Mouse (Mus musculus) C3H10T1/2 (cell line): Measurements from ENCODE around the gene Gm7980. TPM values are rescaled to one million over a fixed set of nuclear protein-coding genes. Genes with fewer than 3 reads are reported as not detected.

Experiments
- polyA plus RNA-seq, 2 experiments: library from polyadenylated mRNA; unstranded; fragments of >200 nt; fragmentation: generic; extraction: Trizol; gene quantifications; one replicate each; pipeline ENCODE4 v1.2.1; 2012; ENCODE audit warnings: missing spikeins in 2 of 2

Gene Gm7980
- polyA plus RNA-seq = not detected

DNA sequence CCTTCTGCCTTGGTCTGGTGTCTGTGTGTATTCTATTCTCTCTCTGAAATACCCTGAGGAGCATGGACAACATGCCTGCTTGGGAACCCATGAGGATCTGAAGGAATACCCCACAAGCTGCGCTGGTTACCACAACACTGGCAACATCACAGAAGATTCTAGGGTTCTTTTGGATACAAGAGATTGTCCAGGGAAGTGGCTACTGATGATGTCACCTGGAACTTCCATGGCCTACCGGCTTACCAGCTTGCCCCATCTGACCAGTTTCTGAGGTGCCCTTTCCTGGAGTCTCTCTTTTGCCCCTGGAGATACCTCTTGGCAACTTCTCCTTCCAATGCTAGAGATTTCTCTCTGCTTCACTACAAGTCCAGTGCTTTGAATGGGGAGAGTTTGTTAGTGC is at the start of gene Gm7980:
Gene Gm7980, minus strand, starts transcription at position 101 of the 400 bp plus-strand sequence.

DNA sequence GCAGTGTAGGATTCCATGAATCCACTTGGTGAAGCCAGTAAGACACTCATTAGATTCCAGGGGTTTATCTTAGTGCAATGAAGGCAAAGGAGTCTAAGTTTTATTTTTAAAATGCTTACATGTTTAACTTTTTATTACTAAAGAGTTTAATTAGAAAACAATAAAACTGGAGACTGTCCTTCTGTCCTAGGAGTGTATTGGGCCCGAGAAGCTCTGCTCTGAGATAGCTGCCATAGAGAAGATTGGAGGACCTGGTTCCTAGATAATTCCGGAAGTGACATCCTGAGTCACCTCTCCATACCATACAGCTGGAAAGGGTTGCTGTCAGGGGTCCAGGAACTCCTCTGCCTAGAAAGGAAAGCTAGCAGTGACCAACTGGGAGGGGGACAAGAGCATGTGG is 36.6 kb upstream of the Gm7980 start, which contains the start of gene 1700024B05Rik:
Gene 1700024B05Rik, plus strand, starts transcription at position 301 of the 400 bp plus-strand sequence.

DNA sequence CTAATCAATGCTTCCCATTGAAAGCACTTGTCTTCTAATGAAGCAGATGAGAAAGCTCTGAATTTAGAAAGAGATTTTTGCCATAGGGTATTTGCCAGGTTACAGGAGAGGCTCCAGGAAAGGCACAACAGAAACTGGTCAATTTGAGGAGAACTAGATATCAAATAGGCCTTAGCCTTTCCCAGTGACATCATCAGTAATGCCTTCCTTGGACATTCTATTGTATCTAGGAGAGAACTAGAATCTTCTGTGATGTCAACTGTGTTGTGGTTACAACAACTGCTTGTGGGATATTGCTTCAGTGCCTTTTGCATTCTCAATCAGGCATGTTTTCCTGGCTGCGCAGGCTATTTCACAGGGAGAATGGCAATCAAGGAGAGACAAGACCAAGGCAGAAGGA is 17.6 kb upstream of the Gm7980 start, which contains the start of gene 1700049E17Rik1:
Gene 1700049E17Rik1, plus strand, starts transcription at position 301 of the 400 bp plus-strand sequence.

Other genes with a start within 250 kb of the Gm7980 start
- not detected for gene Gm8068, start 205.4 kb downstream of the Gm7980 start, polyA plus RNA-seq
- not detected for gene Gm7929, start 156.7 kb downstream of the Gm7980 start, polyA plus RNA-seq
- not detected for gene Gm47189, start 134.8 kb downstream of the Gm7980 start, polyA plus RNA-seq
- gene 1700049E17Rik1, start 17.7 kb upstream of the Gm7980 start, polyA plus RNA-seq = not detected
- not detected for gene 1700024B05Rik, start 36.7 kb upstream of the Gm7980 start, polyA plus RNA-seq
- not detected for gene Gm6401, start 60.6 kb upstream of the Gm7980 start, polyA plus RNA-seq
- gene Gm3543, start 76.0 kb upstream of the Gm7980 start, polyA plus RNA-seq = not detected
- gene Gm7951, start 210.1 kb upstream of the Gm7980 start, polyA plus RNA-seq = not detected